Mouse (Mus musculus): ENCODE results near the gene Morf4l1. TPM values are rescaled to one million over a fixed set of nuclear protein-coding genes. Genes with fewer than 3 reads are reported as not detected.
"Not testable (repeated sequence)": the region's sequence is repeated elsewhere in the genome, so short reads cannot be mapped to it uniquely, and the experiment has no call there.

Gene Morf4l1
- polyA plus RNA-seq, 1 experiment from 2014 or later = 470 TPM

- H3K27ac ChIP-seq (replicated peaks; ENCODE audit: low read depth, low read length) = no peak overlapping the region
- 54% methylated on average over 5 of the region's 5 CpGs for WGBS
- no peak overlapping the region for H3K4me2 ChIP-seq (ENCODE audit: low read depth, severe bottlenecking)
- DNase-seq (ENCODE audit: low spot score) (no peak), ATAC-seq (ENCODE audit: insufficient number of reproducible peaks, low FRiP score, low TSS enrichment, low read depth) (no peak)
- no peaks in the 10 kb centered on the region for H3K36me3 ChIP-seq (ENCODE audit: control insufficient read depth, insufficient read depth, low read length)
- H3K4me1 ChIP-seq (ENCODE audit: control insufficient read depth, insufficient read depth, low read length) = peaks cover 5% of the 10 kb centered on the region; the same call in 1 of the 2 replicates
- H3K9ac ChIP-seq (ENCODE audit: low read length) = no peak overlapping the region
- no peaks in the 10 kb centered on the region for H3K9me3 ChIP-seq (ENCODE audit: control insufficient read depth, low read length)
- H3K27me3 ChIP-seq (ENCODE audit: control insufficient read depth, insufficient read depth, low read length) = no peaks in the 10 kb centered on the region
- H3K4me3 ChIP-seq (ENCODE audit: low read depth, low read length) = no peak overlapping the region
Observed at GRCm38 (mm10) chr9:90047937-90048627, 66.5 kb downstream of the Morf4l1 start.

GRCm38 (mm10) chr9:90045191-90045590, 69.4 kb downstream of the Morf4l1 start:
- Histone ChIP-seq H3K36me3 (ENCODE audit: control insufficient read depth, insufficient read depth, low read length) (no peaks in the 10 kb centered on the region), H3K4me2 (ENCODE audit: low read depth, severe bottlenecking) (no peak overlapping the region), H3K27ac (replicated peaks; ENCODE audit: low read depth, low read length) (no peak overlapping the region), H3K4me3 (ENCODE audit: low read depth, low read length) (no peak overlapping the region), H3K9me3 (ENCODE audit: control insufficient read depth, low read length) (no peaks in the 10 kb centered on the region), H3K9ac (ENCODE audit: low read length) (no peak overlapping the region), H3K27me3 (ENCODE audit: control insufficient read depth, insufficient read depth, low read length) (no peaks in the 10 kb centered on the region), H3K4me1 (ENCODE audit: control insufficient read depth, insufficient read depth, low read length) (peaks cover 5% of the 10 kb centered on the region; the same call in 1 of the 2 replicates)
- 86% methylated on average over 7 of the region's 7 CpGs for WGBS
- ATAC-seq (ENCODE audit: insufficient number of reproducible peaks, low FRiP score, low TSS enrichment, low read depth) (no peak), DNase-seq (ENCODE audit: low spot score) (no peak)

- not testable (repeated sequence) for DNase-seq (ENCODE audit: low spot score); ATAC-seq (ENCODE audit: insufficient number of reproducible peaks, low FRiP score, low TSS enrichment, low read depth); H3K27ac ChIP-seq (replicated peaks; ENCODE audit: low read depth, low read length); H3K9me3 ChIP-seq (ENCODE audit: control insufficient read depth, low read length); H3K4me1 ChIP-seq (ENCODE audit: control insufficient read depth, insufficient read depth, low read length); H3K4me2 ChIP-seq (ENCODE audit: low read depth, severe bottlenecking); H3K9ac ChIP-seq (ENCODE audit: low read length); H3K27me3 ChIP-seq (ENCODE audit: control insufficient read depth, insufficient read depth, low read length); H3K36me3 ChIP-seq (ENCODE audit: control insufficient read depth, insufficient read depth, low read length); H3K4me3 ChIP-seq (ENCODE audit: low read depth, low read length)
- 93% methylated on average over 8 of the region's 8 CpGs for WGBS
Observed at GRCm38 (mm10) chr9:90042906-90043305, 71.7 kb downstream of the Morf4l1 start.

Other genes with a start within 250 kb of the Morf4l1 start
- 0.08 and 0.14 TPM in 2 replicates for gene Rasgrf1, start 204.9 kb downstream of the Morf4l1 start, polyA plus RNA-seq (2014; fragmentation: Nextera tagmentation; extraction: Ambion mirVana)
- 8.2 and 12.2 TPM in 2 replicates for gene Ctsh, start 60.6 kb downstream of the Morf4l1 start, polyA plus RNA-seq (2014; fragmentation: Nextera tagmentation; extraction: Ambion mirVana)
- 12.7 and 14.3 TPM in 2 replicates for gene Adamts7, start 48.3 kb upstream of the Morf4l1 start, polyA plus RNA-seq (2014; fragmentation: Nextera tagmentation; extraction: Ambion mirVana)
- gene Tbc1d2b, start 156.0 kb upstream of the Morf4l1 start, polyA plus RNA-seq (2014; fragmentation: Nextera tagmentation; extraction: Ambion mirVana) = 9.6 and 11.2 TPM in 2 replicates

Measured in limb, embryonic 11.5 days (tissue).